Mouse (Mus musculus) liver, adult 2 months (tissue): ENCODE data around the gene Tmem167.

Source experiments
- CTCF ChIP-seq: fragments of 200-500 bp; IDR thresholded peaks from 2 replicates; pipeline ENCODE4 v1.5.1; 2011; ENCODE audit warnings: low read depth, low read length, control low read depth
- POLR2A ChIP-seq: fragments of 200-500 bp; IDR thresholded peaks from 2 replicates; pipeline ENCODE4 v1.6.1; 2011; ENCODE audit warnings: low read length, control low read depth; ENCODE audit not compliant: insufficient read depth; ENCODE audit errors: extremely low read depth

DNA sequence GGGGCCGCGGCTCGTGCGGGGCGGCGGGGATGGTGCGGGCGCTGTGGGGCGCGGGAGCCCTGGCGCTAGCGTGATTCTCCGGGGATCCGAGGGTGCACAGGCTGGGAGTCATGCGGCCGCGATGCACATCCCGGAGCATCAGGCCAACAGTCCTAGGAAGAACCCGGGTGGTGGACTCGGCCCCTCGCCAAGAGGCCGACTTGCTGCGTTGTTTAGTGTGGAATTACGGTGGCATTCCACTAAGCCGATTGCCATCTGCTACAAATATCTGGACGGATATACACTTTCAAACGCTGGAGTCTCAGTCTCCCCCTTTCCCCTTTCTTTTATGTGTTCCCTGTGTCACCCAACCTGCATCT is 881 bp downstream of the Tmem167 start:
- TF ChIP-seq CTCF (no peak), POLR2A (no peak)
